Mouse (Mus musculus) heart, adult 10 weeks (tissue): ENCODE results near the gene Vmn2r86. TPM values are rescaled to one million over a fixed set of nuclear protein-coding genes. Genes with fewer than 3 reads are reported as not detected.

ENCODE experiments used
- polyA plus RNA-seq: library from polyadenylated mRNA; stranded (reverse); fragments of 350-450 nt; fragmentation: Illumina TruSeq; extraction: RNeasy Lipid Tissue Mini Kit (QIAGEN cat#74804); gene quantifications from one replicate; pipeline ENCODE4 v1.2.3, GENCODE M21; 2014; ENCODE audit warnings: low read depth, low replicate concordance

Vmn2r86 gene
- not detected for polyA plus RNA-seq

DNA sequence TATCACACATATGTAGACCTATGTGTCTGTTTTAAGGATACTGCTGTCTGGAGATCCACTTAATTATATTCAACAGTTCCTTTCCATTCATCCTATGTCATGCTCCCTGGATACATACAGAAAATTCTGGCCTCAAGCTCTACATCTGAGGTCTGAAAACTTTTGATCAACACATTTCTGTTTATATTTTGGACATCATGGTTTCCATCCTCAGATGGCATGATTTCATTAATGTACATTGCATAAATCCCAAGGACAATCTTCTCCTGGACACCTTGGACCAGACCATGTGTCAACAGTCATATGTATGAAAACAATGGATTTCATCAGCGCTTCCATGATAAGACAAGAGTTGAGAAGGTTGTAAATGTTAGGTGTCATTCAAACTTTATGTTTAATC is at the start of gene Vmn2r86:
Gene Vmn2r86, minus strand, starts transcription at position 101 of the 400 bp plus-strand sequence.

DNA sequence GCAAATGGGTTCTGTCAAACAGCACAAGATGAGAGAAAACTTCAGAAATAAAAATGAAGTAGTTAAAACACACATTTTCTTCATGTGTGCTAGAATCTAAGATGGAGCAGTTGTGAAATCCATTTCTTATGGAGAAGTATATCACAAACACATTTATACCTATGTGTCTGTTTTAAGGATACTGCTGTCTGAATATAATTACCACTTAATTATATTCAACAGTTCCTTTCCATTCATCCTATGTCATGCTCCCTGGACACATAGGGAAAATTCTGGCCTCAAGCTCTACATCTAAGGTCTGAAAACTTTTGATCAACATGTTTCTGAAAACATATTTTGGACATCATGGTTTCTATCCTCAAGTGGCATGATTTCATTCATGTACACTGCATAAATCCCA is 41.4 kb upstream of the Vmn2r86 start, which contains the start of gene Vmn2r87:
Gene Vmn2r87, minus strand, starts transcription at position 101 of the 400 bp plus-strand sequence.

DNA sequence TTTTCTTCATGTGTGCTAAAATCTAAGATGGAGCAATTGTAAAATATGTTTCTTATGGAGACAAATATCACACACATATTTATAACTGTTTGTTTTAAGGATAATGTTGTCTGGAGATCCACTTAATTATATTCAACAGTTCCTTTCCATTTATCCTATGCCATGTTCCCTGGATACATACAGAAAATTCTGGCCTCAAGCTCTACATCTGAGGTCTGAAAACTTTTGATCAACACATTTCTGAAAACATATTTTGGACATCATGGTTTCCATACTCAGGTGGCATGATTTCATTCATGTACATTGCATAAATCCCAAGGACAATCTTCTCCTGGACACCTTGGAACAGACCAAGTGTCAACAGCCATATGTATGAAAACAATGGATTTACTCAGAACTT is 26.2 kb downstream of the Vmn2r86 start, which contains the start of gene Vmn2r85:
Gene Vmn2r85, minus strand, starts transcription at position 101 of the 400 bp plus-strand sequence.

DNA sequence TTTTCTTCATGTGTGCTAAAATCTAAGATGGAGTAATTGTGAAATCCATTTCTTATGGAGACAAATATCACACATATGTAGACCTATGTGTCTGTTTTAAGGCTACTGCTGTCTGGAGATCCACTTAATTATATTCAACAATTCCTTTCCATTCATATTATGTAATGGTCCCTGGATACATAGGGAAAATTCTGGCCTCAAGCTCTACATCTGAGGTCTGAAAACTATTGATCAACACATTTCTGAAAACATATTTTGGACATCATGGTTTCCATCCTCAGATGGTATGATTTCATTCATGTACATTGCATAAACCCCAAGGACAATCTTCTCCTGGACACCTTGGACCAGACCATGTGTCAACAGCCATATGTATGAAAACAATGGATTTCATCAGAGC is 61.6 kb downstream of the Vmn2r86 start, which contains the start of gene Vmn2r84:
Gene Vmn2r84, minus strand, starts transcription at position 101 of the 400 bp plus-strand sequence.

Other genes with a start within 250 kb of the Vmn2r86 start
- gene Olfr827, start 241.6 kb downstream of the Vmn2r86 start, polyA plus RNA-seq: not detected
- not detected for gene Neurod4, start 175.8 kb downstream of the Vmn2r86 start, polyA plus RNA-seq
- gene Tespa1, start 133.2 kb downstream of the Vmn2r86 start, polyA plus RNA-seq: not detected
- not detected for gene Vmn2r84, start 61.7 kb downstream of the Vmn2r86 start, polyA plus RNA-seq
- not detected for gene Vmn2r85, start 26.3 kb downstream of the Vmn2r86 start, polyA plus RNA-seq
- gene Vmn2r87, start 41.3 kb upstream of the Vmn2r86 start, polyA plus RNA-seq: not detected